Mouse (Mus musculus) kidney, adult 8-10 months (tissue): Measurements from ENCODE around the gene Tcf25.

Experiments
- DNase-seq, 2 experiments: peaks; one replicate each; pipeline ENCODE4 v3.0.0; 2022

Gene Tcf25

DNA sequence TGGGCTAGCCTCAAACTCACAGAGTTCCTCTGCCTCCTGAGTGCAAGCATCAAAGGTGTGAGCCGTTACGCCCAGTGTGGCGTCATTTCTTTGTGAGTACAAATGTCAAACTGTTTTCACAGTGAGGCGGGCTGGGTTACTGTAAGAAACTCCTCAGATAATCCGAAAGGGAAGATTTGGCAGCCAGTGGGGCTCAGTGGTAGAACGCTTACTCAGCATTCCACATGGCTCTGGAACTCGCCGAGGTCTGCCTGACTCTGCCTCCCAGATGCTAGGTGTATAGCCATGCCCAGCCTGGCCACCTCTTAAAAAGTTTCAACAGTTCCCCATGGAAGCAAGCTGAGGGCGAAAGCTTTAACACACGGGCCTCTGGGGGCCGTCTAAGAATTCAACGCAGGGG, 21.4 kb upstream of the Tcf25 start:
- no peak for DNase-seq

GRCm38 (mm10) chr8:123352786-123353185, 20.8 kb upstream of the Tcf25 start:
- DNase-seq, result peak in 1 of 2 experiments; percentile 74

DNA sequence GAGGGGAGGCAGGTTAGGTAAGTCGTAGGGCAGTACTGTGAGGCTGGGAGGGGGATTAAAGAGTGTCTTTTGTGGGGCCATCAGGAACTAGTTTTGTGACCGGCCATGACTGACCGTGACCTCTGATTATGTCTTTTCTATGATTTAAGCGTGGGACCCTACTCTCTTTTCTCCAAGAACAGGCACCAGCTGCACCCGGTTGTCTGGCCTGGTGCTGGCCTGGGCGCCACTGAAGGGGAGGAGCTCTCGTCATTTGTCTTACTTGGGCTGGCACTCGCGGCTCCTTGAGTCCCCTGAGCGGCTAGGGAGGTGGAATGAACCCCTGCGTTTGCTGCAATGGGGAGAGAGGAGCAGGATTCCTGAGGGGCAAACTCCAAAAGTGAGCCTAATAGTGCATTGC, 20.3 kb upstream of the Tcf25 start:
- DNase-seq, result no peak

DNA sequence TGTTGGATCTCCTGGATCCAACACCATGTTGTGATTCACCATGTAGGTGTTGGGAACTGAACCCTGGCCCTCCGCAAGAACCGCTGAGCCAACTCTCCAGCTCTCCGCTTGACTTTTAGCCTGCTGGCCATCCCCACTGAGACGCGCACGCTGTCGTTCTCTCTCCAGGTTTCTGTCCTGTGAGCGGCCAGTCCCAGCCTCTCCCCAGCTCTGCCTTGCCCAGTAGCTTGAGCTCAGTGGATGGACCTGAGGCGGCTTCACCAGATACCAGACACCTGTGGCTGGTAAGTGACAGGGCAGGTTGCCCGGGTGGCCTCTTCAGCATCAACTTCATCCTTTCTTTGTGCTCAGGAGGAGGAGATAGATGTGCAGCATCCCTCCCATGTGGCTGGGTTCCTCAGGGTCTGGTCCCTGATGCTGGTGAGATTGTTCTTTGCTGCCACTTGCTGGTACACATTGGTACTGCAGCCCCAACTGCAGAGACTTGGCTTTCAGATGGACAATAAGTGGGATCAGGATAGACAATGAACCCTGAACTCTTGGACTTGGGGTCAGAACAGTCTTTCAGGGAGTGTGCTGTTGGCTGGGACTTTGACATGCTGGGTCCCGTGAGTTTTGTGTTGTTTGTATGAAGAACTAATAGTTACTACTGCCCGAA, 12.3 kb upstream of the Tcf25 start:
- peak; percentile 76 to 93 for DNase-seq

DNA sequence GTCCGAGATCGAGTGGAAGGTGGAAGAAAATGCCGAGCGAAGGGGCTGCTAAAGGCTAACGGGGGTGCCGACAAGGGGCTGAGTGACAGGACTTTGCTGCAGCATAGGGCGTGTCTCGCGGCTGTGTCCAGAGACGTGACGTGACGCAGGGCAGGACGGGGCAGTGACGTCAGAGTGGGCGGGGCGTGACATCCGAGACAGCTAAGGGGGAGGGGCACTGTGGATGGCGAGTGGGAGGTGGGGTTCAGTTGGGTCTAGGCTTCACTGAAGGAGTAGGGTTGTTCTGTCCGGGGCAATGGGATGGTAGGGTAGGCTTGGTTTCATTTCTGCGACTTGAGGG, 656 bp downstream of the Tcf25 start:
- peak; percentile 90 to 93 for DNase-seq

GRCm38 (mm10) chr8:123375701-123376100, 2.1 kb downstream of the Tcf25 start:
- DNase-seq, result no peak

GRCm38 (mm10) chr8:123376106-123376505, 2.6 kb downstream of the Tcf25 start:
- DNase-seq, result no peak

- DNase-seq, result no peak
Measured at GRCm38 (mm10) chr8:123381711-123382110, 8.2 kb downstream of the Tcf25 start.

- no peak for DNase-seq
Measured at GRCm38 (mm10) chr8:123382516-123382915, 9.0 kb downstream of the Tcf25 start.

- peak in 1 of 2 experiments; percentile 24 for DNase-seq
Measured at GRCm38 (mm10) chr8:123384883-123385540, 11.5 kb downstream of the Tcf25 start.

DNA sequence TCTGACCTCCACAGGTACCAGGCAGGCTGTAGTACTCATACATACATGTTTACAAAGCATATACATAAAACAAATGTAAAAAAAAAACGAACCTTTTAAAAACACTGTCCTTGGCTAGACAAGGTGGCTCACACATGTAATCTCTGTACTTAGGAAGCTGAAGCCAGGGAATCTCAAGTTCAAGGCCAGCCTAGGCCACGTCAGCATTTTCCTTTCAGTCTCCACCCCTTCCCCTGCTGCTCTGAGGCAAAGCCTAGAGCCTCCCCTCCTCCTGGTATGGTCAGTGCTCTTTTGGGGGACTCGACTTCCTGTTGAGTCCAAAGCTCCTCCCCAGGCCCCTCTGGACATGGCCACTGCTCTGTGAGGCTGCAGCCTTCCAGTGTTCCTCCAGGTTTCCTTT, 13.5 kb downstream of the Tcf25 start:
- no peak for DNase-seq

DNA sequence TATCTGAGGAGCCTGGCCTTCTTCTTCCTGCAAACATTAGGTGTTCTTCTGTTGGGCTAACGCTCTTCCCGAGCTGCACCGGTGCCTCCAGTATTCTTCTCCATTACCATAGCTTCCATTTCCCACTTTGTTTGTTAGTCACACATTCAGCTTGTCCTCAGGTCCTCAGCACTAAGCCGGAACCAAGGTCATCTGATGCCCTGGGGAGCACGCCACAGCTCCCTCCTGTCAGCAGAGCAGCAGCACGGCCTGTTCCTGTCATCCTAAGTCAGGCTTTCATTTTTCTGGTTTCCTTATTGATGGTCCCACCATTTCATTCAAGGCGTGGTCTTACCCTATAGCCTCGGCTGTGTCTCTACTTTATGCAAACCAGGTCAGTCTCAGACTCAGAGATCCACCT, 14.2 kb downstream of the Tcf25 start:
- DNase-seq, result no peak

DNA sequence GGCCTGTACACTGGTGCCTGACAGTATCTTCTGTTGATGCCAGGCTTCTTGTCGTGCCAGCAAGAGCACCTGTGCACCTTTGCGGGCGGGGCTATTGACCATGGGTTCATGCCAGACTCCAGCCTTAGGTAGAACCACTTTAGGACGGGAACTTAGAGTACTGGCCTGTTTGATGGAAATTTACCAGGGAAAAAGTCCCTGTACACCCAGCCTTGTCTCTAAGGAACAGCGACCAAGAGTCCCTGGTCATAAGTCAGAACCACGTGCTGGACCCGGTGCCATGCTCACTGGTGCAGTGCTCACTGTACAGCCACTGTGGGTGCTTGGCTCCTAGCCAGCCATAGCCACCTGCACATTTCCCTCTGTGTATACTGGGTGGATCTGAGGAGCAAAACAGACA, 15.5 kb downstream of the Tcf25 start:
- DNase-seq, result peak; percentile 51

GRCm38 (mm10) chr8:123398308-123398707, 24.8 kb downstream of the Tcf25 start:
- DNase-seq, result no peak

GRCm38 (mm10) chr8:123401936-123402335, 28.4 kb downstream of the Tcf25 start:
- DNase-seq, result no peak

- no peak for DNase-seq
Measured at GRCm38 (mm10) chr8:123402730-123403326, 29.3 kb downstream of the Tcf25 start.

DNA sequence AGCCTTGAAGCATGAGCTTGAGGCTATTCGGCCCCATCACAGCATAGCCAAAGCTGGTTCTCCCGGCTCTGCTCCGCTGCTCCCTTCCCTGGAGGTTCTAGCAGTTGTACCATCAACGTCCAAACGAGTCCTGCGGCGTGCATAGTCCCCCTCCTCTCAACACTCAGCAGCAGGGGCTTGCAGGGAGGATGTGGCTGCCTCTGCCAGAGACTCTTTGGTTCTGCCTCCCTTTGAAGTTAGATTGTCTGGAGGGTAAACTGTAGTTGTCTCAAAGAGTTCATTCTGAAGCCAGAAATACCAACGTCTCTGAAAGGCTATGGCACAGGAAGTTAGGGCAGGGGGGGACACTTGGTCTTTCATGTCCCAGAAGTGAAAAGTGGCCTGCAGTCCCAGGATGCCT, 31.0 kb downstream of the Tcf25 start:
- no peak for DNase-seq

- DNase-seq, result peak; percentile 49 to 67
Measured at GRCm38 (mm10) chr8:123406786-123407185, 33.2 kb downstream of the Tcf25 start, which contains the start of gene Mc1r. TSS of gene Mc1r (plus strand) at chr8:123407107.

- DNase-seq, result no peak
Measured at GRCm38 (mm10) chr8:123407612-123408011, 34.1 kb downstream of the Tcf25 start.

GRCm38 (mm10) chr8:123408586-123409544, 35.3 kb downstream of the Tcf25 start:
- DNase-seq, result no peak

GRCm38 (mm10) chr8:123410049-123410587, 36.6 kb downstream of the Tcf25 start:
- no peak for DNase-seq

GRCm38 (mm10) chr8:123410788-123411187, 37.2 kb downstream of the Tcf25 start:
- DNase-seq, result no peak

DNA sequence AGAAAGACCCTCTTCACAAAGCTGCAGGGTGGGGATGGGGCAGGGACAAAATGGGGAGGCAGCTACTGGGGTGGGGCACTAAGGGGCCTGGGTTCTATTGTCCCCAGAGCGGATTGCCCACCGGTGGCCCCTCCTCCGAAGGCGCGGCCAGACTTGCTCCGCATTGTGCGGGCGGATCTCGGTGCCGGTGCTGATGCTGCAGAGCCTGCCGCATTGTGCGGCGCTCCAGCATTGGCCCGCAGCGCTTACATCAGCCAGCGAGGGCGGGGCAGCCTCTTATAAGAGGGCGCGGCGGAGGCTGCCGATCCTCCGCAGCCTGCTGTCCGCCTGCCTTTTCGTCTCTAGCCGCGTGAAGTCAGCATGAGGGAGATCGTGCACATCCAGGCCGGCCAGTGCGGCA, 37.7 kb downstream of the Tcf25 start, which contains the start of gene Tubb3:
Tubb3 (plus strand) TSS at position 179 of the 400 bp plus-strand sequence.
- DNase-seq, result no peak
